Mouse (Mus musculus): Measurements from ENCODE around the gene Nbas. TPM values are rescaled to one million over a fixed set of nuclear protein-coding genes. Genes with fewer than 3 reads are reported as not detected.

The Nbas gene
- polyA plus RNA-seq, 1 experiment, result 26.0 TPM

DNA sequence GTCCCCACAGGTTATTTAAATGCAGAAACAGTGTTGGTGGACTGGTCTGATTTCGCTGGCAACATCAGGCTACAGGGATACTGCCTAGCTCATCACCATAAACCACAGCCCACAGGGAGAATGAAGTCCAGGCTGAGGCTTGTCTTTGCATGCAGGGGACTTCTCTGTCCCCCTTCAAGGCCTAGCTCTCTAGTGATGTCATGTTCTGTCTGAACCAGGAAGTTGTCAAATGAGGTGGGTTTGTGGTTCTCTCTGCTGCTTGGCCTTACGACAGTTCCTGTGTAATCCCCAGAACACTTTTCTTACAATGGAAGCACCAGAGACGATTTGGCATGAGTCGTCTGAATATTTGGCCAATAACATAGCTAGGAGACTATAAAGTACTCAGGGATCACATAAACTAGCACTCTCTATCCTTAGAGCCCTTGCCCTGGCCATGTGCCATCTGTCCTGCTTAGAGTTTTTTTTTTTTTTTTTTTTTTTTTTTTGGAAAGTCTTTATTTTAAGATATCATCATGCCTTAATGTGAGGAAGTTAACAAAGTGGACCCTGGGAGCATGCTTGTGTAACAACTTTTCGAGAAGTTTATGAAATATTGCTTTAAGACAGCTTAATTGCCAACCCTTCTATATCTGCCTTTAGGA lies 294.8 kb downstream of the Nbas start:
- no peak for DNase-seq (ENCODE audit: low read depth)
- TF ChIP-seq POLR2A (IDR thresholded peaks at IDR 0.05; ENCODE audit: borderline replicate concordance, extremely low read depth, insufficient read depth, insufficient read length, poor library complexity, severe bottlenecking), result no peak
- no peak for TF ChIP-seq CTCF (IDR thresholded peaks at IDR 0.05; ENCODE audit: borderline replicate concordance, extremely low read depth, insufficient read depth, insufficient read length)

DNA sequence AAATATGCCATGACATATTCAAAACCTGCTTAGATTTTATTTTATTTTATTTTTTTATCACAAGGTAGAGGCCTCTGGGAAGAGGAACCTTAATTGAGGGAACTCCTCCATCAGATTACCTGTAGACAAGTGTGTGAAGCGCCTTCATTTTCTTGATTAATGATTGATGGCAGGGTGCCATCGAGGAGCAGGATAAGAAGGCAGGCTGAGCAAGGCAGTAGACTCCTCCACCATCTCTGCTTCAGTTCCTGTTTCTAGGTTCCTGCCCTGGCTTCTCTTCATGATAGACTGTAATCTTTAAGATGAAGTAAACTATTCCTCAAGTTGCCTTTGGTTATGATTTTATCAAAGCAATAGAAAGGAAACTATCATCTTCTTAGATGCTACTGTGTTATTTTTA lies 295.4 kb downstream of the Nbas start:
- TF ChIP-seq POLR2A (IDR thresholded peaks at IDR 0.05; ENCODE audit: borderline replicate concordance, extremely low read depth, insufficient read depth, insufficient read length, poor library complexity, severe bottlenecking) (no peak), CTCF (IDR thresholded peaks at IDR 0.05; ENCODE audit: borderline replicate concordance, extremely low read depth, insufficient read depth, insufficient read length) (no peak)
- no peak for DNase-seq (ENCODE audit: low read depth)

DNA sequence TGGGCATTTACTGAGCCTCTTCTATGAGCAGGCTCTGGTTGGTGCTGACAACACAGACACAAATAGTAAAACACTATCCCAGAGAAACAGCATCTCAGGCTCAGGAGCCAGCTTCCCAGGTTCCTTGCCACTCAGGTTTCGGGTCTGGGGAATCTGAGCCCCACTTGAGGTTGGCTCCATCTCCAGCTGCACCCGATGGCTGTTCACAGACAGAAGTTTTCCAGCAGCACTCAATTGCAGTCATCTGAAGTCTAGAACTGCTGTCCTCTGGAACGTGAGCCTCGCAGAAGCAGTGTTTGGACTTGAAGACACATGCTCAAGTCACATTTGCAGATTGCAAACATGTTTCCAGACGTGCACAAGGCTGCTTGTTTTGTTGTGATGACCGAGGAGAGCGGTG lies 297.5 kb downstream of the Nbas start:
- no peak for TF ChIP-seq POLR2A (IDR thresholded peaks at IDR 0.05; ENCODE audit: borderline replicate concordance, extremely low read depth, insufficient read depth, insufficient read length, poor library complexity, severe bottlenecking)
- no peak for TF ChIP-seq CTCF (IDR thresholded peaks at IDR 0.05; ENCODE audit: borderline replicate concordance, extremely low read depth, insufficient read depth, insufficient read length)
- no peak for DNase-seq (ENCODE audit: low read depth)

DNA sequence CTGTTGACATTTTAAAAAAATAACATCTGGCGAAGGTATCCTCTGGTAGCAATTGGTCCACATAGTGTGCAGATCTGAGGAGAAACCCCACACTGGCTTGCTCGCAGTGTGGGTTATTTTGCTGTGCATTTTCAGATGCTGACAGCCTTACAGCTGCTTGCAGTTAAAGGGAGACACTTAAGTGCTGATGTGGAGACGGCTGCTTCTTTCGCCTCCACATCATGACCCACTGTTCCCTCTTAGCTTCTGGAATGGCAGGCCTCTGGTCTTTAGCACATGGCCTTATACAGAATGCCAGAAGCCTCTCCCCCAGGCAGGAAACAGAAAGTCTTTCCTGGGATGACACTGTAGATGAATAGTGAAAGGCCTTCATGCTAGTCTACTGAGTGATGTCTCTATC lies 306.2 kb downstream of the Nbas start:
- TF ChIP-seq CTCF (IDR thresholded peaks at IDR 0.05; ENCODE audit: borderline replicate concordance, extremely low read depth, insufficient read depth, insufficient read length) (no peak), POLR2A (IDR thresholded peaks at IDR 0.05; ENCODE audit: borderline replicate concordance, extremely low read depth, insufficient read depth, insufficient read length, poor library complexity, severe bottlenecking) (no peak)
- no peak for DNase-seq (ENCODE audit: low read depth)

DNA sequence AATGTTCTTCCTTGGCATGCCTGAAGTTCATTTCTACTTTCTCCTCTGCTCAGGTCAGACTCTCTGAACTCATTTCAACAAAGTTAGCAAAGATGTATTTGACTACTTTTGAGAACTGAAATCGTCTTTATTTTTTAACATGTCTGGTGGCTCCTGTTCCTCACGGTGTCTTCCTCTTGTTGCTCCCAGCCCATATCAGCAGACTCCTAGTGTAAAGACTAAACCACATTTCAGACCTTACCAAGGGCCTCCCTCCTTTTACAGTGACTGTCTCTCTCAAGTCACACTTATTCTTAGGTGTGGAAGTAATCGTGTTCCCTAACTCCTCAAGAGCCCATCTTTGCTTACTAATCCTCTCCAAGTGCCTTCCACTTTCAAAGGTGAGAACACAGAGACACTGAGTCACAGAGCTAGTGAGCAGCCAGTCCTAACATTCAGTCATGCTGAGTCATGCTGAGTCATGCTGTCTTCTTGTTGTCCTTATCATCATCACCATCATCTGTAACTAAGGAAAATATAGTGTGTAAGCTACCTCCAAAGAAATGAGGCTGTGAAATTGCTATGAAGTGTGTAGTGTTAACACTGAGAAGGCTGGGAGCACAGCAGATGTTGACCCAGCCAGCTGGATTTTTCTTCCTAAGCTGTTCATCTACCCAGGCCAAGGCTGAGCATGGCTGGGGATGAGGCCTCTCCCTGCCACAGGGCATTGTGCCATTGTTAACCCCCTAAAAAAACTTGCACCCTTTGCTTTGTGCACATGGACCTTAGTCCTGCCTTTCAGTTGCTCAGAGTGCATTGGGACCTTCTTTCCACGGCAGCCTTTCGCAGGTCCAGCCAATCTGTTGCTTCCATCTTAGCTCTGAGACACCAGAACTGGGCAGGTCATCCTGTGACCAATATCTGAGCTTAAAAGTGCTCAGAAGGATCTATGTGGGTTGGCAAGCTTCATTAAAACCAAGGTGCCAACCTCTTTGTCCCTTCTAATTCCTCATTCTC lies 307.0 kb downstream of the Nbas start:
- no peak for TF ChIP-seq CTCF (IDR thresholded peaks at IDR 0.05; ENCODE audit: borderline replicate concordance, extremely low read depth, insufficient read depth, insufficient read length)
- TF ChIP-seq POLR2A (IDR thresholded peaks at IDR 0.05; ENCODE audit: borderline replicate concordance, extremely low read depth, insufficient read depth, insufficient read length, poor library complexity, severe bottlenecking), result no peak
- DNase-seq (ENCODE audit: low read depth), result no peak

DNA sequence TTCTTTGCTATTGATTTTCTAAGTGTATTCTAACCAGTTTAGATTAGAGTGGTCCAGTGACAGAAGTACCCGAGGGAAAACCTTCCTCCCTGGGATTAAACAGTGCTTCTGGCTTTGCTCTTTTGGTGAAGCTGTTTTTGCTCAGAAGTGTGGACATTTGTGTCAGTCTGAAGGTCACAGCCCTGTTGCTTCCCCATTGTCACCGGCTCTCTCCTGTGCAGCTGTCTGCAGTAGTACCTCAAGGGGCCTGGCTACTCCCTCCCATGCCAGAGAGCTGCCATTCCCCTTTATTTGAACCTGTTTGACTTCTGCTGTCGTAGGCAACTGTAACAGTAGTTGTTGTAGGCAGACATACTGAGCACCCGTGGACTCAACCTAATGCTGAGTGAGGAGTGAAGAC lies 307.8 kb downstream of the Nbas start:
- TF ChIP-seq CTCF (IDR thresholded peaks at IDR 0.05; ENCODE audit: borderline replicate concordance, extremely low read depth, insufficient read depth, insufficient read length) (no peak), POLR2A (IDR thresholded peaks at IDR 0.05; ENCODE audit: borderline replicate concordance, extremely low read depth, insufficient read depth, insufficient read length, poor library complexity, severe bottlenecking) (no peak)
- no peak for DNase-seq (ENCODE audit: low read depth)

DNA sequence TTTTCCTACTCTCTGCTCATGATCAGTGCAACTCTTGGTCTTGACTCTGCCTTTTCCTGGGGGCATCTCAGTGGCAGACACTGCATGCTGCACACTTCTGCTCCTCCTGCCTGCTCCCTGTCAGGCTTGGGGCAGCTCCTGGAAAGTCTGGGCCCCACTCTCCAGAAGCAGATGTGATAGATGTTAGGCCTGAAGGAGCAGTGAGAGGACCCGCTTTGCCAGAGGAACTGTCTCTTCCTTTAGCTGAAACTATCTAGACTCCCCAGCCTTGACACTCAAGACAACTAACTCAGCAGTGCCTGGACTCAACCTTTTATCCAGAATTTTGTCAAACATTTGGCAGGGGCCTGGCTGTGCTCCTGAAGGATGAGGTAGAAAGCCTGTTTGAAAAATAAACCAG lies 311.9 kb downstream of the Nbas start:
- TF ChIP-seq CTCF (IDR thresholded peaks at IDR 0.05; ENCODE audit: borderline replicate concordance, extremely low read depth, insufficient read depth, insufficient read length) (no peak), POLR2A (IDR thresholded peaks at IDR 0.05; ENCODE audit: borderline replicate concordance, extremely low read depth, insufficient read depth, insufficient read length, poor library complexity, severe bottlenecking) (no peak)
- DNase-seq (ENCODE audit: low read depth), result no peak

DNA sequence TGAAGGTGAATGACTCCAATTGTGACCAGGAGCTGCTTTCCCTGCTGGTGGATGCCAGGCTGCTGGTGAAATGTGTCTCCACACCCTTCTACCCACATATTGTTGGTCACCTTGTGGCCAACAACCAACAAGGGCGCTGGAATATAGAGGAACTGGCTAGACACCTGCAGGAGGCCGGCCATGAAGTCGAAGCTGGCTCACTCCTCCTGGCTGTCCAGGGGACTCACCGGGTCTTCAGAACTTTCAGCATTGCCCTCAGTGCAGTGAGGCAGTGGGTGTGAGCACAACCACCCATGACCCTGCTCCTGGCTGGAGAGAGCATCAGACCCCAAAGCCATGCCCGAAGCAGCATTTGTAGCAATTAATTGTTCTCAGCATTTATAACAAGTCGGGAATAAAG lies 314.5 kb downstream of the Nbas start:
- no peak for TF ChIP-seq POLR2A (IDR thresholded peaks at IDR 0.05; ENCODE audit: borderline replicate concordance, extremely low read depth, insufficient read depth, insufficient read length, poor library complexity, severe bottlenecking)
- no peak for TF ChIP-seq CTCF (IDR thresholded peaks at IDR 0.05; ENCODE audit: borderline replicate concordance, extremely low read depth, insufficient read depth, insufficient read length)
- no peak for DNase-seq (ENCODE audit: low read depth)

DNA sequence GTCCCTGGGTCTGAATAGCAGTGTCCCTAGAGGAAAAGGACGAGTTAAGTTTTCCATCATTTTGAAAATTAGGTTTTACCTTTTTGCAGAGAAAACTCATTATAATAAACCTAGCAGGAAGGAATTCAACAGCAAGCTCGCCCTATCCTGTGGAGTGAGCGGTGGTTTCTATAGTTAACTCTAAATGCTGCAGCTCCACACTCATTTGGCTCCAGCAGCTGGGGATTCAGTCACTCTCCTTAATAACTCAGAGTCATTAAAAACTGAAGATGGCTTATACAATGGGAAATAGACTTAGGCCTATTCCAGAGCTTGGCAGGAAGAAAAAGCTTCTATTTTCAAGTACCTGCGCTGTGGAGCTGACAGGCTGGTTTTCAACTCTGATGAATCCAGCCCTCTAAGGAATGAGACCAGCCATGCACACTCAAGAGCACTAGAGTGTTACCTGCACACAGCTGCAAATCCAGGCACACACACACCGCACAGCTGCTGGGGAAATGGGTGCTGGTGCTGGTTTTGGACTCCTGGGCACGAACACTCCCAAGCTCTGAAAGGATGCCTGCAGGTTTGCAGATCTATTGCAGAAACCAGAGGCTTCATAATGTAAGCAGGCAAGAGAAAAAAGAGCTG lies 316.7 kb downstream of the Nbas start:
- DNase-seq (ENCODE audit: low read depth), result peak; percentile 41
- TF ChIP-seq CTCF (IDR thresholded peaks at IDR 0.05; ENCODE audit: borderline replicate concordance, extremely low read depth, insufficient read depth, insufficient read length) (no peak), POLR2A (IDR thresholded peaks at IDR 0.05; ENCODE audit: borderline replicate concordance, extremely low read depth, insufficient read depth, insufficient read length, poor library complexity, severe bottlenecking) (no peak)

DNA sequence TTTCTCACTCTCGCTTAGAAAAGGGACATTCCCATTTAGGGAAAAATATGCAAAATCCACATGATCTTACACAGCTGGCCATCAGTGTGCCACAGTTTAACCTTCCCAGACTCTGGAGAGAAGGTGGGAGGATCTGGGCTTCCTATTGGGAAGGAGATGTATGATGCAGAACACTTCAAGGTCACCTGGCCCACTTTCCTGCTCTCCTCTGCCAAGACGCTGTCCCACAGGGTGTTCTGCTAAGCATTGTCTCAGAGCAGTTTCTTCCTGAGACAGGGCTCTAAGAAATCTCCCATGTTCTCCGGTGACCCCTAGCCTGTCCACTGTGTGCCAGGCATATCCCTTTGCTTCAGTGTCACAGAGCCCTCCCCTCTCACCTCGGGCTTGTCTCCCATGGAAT lies 318.7 kb downstream of the Nbas start:
- no peak for TF ChIP-seq POLR2A (IDR thresholded peaks at IDR 0.05; ENCODE audit: borderline replicate concordance, extremely low read depth, insufficient read depth, insufficient read length, poor library complexity, severe bottlenecking)
- TF ChIP-seq CTCF (IDR thresholded peaks at IDR 0.05; ENCODE audit: borderline replicate concordance, extremely low read depth, insufficient read depth, insufficient read length), result no peak

DNA sequence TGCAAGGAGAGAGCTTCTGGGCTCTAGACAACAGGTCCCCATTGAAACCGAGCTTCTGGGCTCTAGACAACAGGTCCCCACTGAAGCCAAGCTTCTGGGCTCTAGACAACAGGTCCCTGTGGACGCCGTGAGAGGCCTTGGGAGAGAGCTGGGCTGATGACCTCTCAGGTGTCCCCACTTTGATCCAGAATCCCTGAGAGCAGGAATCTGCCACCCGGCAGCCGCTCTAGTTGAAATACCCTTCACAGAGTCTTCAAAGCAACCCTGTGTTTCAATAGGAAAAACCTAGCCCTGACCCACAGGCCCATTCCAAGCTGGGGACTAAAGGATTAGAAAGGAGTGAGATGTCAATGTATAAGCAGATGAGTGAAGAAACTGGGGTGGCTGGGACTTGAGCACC lies 320.1 kb downstream of the Nbas start:
- TF ChIP-seq CTCF (IDR thresholded peaks at IDR 0.05; ENCODE audit: borderline replicate concordance, extremely low read depth, insufficient read depth, insufficient read length) (no peak), POLR2A (IDR thresholded peaks at IDR 0.05; ENCODE audit: borderline replicate concordance, extremely low read depth, insufficient read depth, insufficient read length, poor library complexity, severe bottlenecking) (no peak)
- no peak for DNase-seq (ENCODE audit: low read depth)

More for the DNA sequence above, 318.7 kb downstream of the Nbas start:
- no peak for DNase-seq (ENCODE audit: low read depth)
